8 mouse cellular contexts compared by ENCODE assay signal in the genomic region with DNA sequence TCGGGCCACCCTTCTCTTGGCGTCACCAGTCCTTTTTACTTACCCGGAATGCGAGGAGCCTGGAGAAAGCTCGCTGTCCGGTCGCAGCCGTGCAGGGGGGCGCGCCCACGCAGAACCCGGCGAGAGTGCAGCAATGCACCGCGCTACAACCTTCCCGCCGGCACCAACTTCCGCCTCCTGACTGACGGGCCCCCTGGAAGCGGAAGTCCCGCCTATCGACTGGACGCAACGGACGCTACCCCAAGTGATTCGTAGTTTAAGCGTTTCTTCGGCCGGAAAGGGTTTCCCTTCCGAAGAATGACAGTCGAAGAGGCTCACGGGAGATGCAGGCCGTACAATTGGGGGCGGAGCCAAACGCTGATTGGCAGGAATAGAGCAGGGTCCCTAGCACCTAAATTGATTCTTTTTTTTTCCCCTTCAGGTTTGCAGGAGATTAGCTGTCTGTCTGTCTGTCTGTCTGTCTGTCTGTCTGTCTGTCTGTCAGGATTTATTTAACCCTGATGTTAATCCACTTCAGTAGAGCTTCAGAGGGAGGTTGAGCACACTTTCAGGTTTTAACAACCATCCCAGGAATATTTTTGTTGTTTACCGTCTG. TPM values are rescaled to one million over a fixed set of nuclear protein-coding genes. Genes with fewer than 3 reads are reported as not detected.
DNase-seq lines count a peak whose midpoint lies in the region; ATAC-seq and TF ChIP-seq lines count a peak whose summit lies in the region.

No protein-coding gene starts in this region.

- ATAC-seq in hindbrain, postnatal 0 days = peak; percentile 98
- ATAC-seq in megakaryocyte, adult 5-6 weeks (ENCODE audit: poor library complexity, severe bottlenecking) = peak; percentile 97

- peak overlapping the region; percentile 95 for H3K4me2 ChIP-seq in hindbrain, postnatal 0 days (ENCODE audit: low read depth, low read length)

- no peaks in the 10 kb centered on the region for H3K9me3 ChIP-seq in hindbrain, postnatal 0 days (ENCODE audit: low read length)

- H3K36me3 ChIP-seq in hindbrain, postnatal 0 days (ENCODE audit: insufficient read depth, low read length) = no peaks in the 10 kb centered on the region

- peak; percentile 92 for DNase-seq in WW6 (ENCODE audit: low read depth, low spot score)
- peak; percentile 85 to 91 for DNase-seq in cerebellum, postnatal 4 days (ENCODE audit: low spot score in 2 of 2)
- DNase-seq in gastrocnemius, adult 18-20 months (ENCODE audit: low spot score) = peak; percentile 97
- peak; percentile 99 for DNase-seq in hindbrain, postnatal 0 days (ENCODE audit: low spot score)
- DNase-seq in left cerebral cortex, adult 2 months (ENCODE audit: extremely low spot score in 1 of 2, low spot score in 2 of 2) = peak; percentile 94 to 95
- peak; percentile 96 to 97 for DNase-seq in right cerebral cortex, adult 2 months (ENCODE audit: low spot score in 2 of 2)
- peak; percentile 97 for DNase-seq in urinary bladder, postnatal 14 days (ENCODE audit: low spot score)

- no peaks in the 10 kb centered on the region for H3K4me1 ChIP-seq in hindbrain, postnatal 0 days (ENCODE audit: insufficient read depth, low read length)

- H3K27me3 ChIP-seq in hindbrain, postnatal 0 days (ENCODE audit: insufficient read depth, low read length) = no peaks in the 10 kb centered on the region

- intact Hi-C loops in left cerebral cortex, adult 2 months (cut with DNase I) = loop anchor here (5.0 kb wide), 3 partner anchors 156 to 421 kb away; partner anchors contain the start of gene E130308A19Rik

- under 1% methylated on average over 36 of the region's 36 CpGs for WGBS in hindbrain, postnatal 0 days

- peak overlapping the region; percentile 66; the same call in 1 of the 2 replicates for H3K27ac ChIP-seq in hindbrain, postnatal 0 days
- H3K27ac ChIP-seq in left cerebral cortex, adult 2 months = peak overlapping the region; percentile 83

- peak overlapping the region; percentile 98 for H3K4me3 ChIP-seq in hindbrain, postnatal 0 days (ENCODE audit: low read length)
- peak overlapping the region; percentile 96 for H3K4me3 ChIP-seq in left cerebral cortex, adult 2 months

- H3K9ac ChIP-seq in hindbrain, postnatal 0 days (replicated peaks; ENCODE audit: low read length) = peak overlapping the region; percentile 74

- TF ChIP-seq CTCF in hindbrain, postnatal 0 days (IDR thresholded peaks at IDR 0.05; ENCODE audit: low read depth) = no peak
- TF ChIP-seq CTCF in left cerebral cortex, adult 2 months (IDR thresholded peaks at IDR 0.05) = no peak

RNA-seq across cellular contexts. Expression of gene Inip, which starts 17.6 kb away (rescaled TPM):
- total RNA-seq in gastrocnemius, adult 18-20 months (2021) = 1 to 10 TPM; 2.6 to 3.3 TPM
- total RNA-seq in hindbrain, postnatal 0 days (2014; rRNA removed) = 20.3 and 20.7 TPM in 2 replicates
- 40.2 and 40.5 TPM in 2 replicates for polyA plus RNA-seq in hindbrain, postnatal 0 days (2015; fragmentation: Nextera tagmentation; extraction: Ambion mirVana)
- 10 to 100 TPM; 22.3 to 23.1 TPM for total RNA-seq in left cerebral cortex, adult 2 months (2021)
- 41.6 and 49.0 TPM in 2 replicates for total RNA-seq in megakaryocyte, adult 5-6 weeks (2015)
- total RNA-seq in megakaryocyte, adult 5-6 weeks (2017) = 47.3 and 52.7 TPM in 2 replicates

RNA-seq across cellular contexts. Expression of gene Snx30, which starts 21.9 kb away (rescaled TPM):
- total RNA-seq in gastrocnemius, adult 18-20 months (2021) = 1 to 10 TPM; 2.9 to 3.7 TPM
- 31.2 and 34.1 TPM in 2 replicates for total RNA-seq in hindbrain, postnatal 0 days (2014; rRNA removed)
- 15.8 and 18.3 TPM in 2 replicates for polyA plus RNA-seq in hindbrain, postnatal 0 days (2015; fragmentation: Nextera tagmentation; extraction: Ambion mirVana)
- total RNA-seq in left cerebral cortex, adult 2 months (2021) = 10 to 100 TPM; 33.4 to 37.2 TPM
- 16.8 and 17.9 TPM in 2 replicates for total RNA-seq in megakaryocyte, adult 5-6 weeks (2015)
- total RNA-seq in megakaryocyte, adult 5-6 weeks (2017) = 28.2 and 29.7 TPM in 2 replicates

Comparison
In these comparisons a context has a peak if more than half of its experiments do, and no peak if none do; other contexts are left out.
1. Peak in every context shown above with its lines: DNase-seq, ATAC-seq, H3K4me3 ChIP-seq and H3K27ac ChIP-seq.